Mouse (Mus musculus): ENCODE results near the gene Bpifa3. TPM values are rescaled to one million over a fixed set of nuclear protein-coding genes. Genes with fewer than 3 reads are reported as not detected.

The Bpifa3 gene
- not detected in 2 replicates for polyA plus RNA-seq (2015; fragmentation: Nextera tagmentation; extraction: Ambion mirVana)

- no peaks in the 10 kb centered on the region for H3K27me3 ChIP-seq (replicated peaks; ENCODE audit: control insufficient read depth, insufficient read depth, low read length)
- 72% methylated on average over 2 of the region's 2 CpGs for WGBS
- no peak within 1 kb of the TSS for H3K27ac ChIP-seq (ENCODE audit: low read length)
- no peaks in the 10 kb centered on the region for H3K9me3 ChIP-seq (ENCODE audit: control insufficient read depth, low read length)
- no peaks in the 10 kb centered on the region for H3K4me1 ChIP-seq (ENCODE audit: control insufficient read depth, insufficient read depth, low read length)
- H3K9ac ChIP-seq (ENCODE audit: low read depth, low read length) = no peak within 1 kb of the TSS
- ATAC-seq = no peak
- no peak within 1 kb of the TSS for H3K4me3 ChIP-seq (ENCODE audit: low read length)
- H3K36me3 ChIP-seq (ENCODE audit: control insufficient read depth, insufficient read depth, low read length) = no peaks in the 10 kb centered on the region
- H3K4me2 ChIP-seq (ENCODE audit: low read depth, low read length) = no peak within 1 kb of the TSS
These were observed at the start of gene Bpifa3 for GRCm38 (mm10) chr2:154130120-154130519. Gene Bpifa3, plus strand, starts transcription at chr2:154130336.

GRCm38 (mm10) chr2:154097734-154098133 is 32.4 kb upstream of the Bpifa3 start:
- Histone ChIP-seq H3K9me3 (ENCODE audit: control insufficient read depth, low read length) (no peaks in the 10 kb centered on the region), H3K27ac (ENCODE audit: low read length) (no peak overlapping the region), H3K27me3 (replicated peaks; ENCODE audit: control insufficient read depth, insufficient read depth, low read length) (no peaks in the 10 kb centered on the region), H3K4me2 (ENCODE audit: low read depth, low read length) (no peak overlapping the region), H3K4me3 (ENCODE audit: low read length) (no peak overlapping the region), H3K9ac (ENCODE audit: low read depth, low read length) (no peak overlapping the region), H3K4me1 (ENCODE audit: control insufficient read depth, insufficient read depth, low read length) (no peaks in the 10 kb centered on the region), H3K36me3 (ENCODE audit: control insufficient read depth, insufficient read depth, low read length) (no peaks in the 10 kb centered on the region)
- 49% methylated on average over 1 of the region's 1 CpGs for WGBS
- ATAC-seq = no peak

- no peak overlapping the region for H3K9ac ChIP-seq (ENCODE audit: low read depth, low read length)
- ATAC-seq = no peak
- no peaks in the 10 kb centered on the region for H3K9me3 ChIP-seq (ENCODE audit: control insufficient read depth, low read length)
- no peak overlapping the region for H3K4me2 ChIP-seq (ENCODE audit: low read depth, low read length)
- no peak overlapping the region for H3K4me3 ChIP-seq (ENCODE audit: low read length)
- H3K27ac ChIP-seq (ENCODE audit: low read length) = no peak overlapping the region
- H3K27me3 ChIP-seq (replicated peaks; ENCODE audit: control insufficient read depth, insufficient read depth, low read length) = no peaks in the 10 kb centered on the region
- WGBS = 82% methylated on average over 3 of the region's 3 CpGs
- H3K36me3 ChIP-seq (ENCODE audit: control insufficient read depth, insufficient read depth, low read length) = no peaks in the 10 kb centered on the region
- H3K4me1 ChIP-seq (ENCODE audit: control insufficient read depth, insufficient read depth, low read length) = no peaks in the 10 kb centered on the region
These were observed 12.8 kb upstream of the Bpifa3 start for GRCm38 (mm10) chr2:154117381-154117780.

GRCm38 (mm10) chr2:154142580-154142979 is 12.4 kb downstream of the Bpifa3 start, which contains the start of gene Bpifa1:
Gene Bpifa1, plus strand, starts transcription at chr2:154142880.
- Histone ChIP-seq H3K9me3 (ENCODE audit: control insufficient read depth, low read length) (no peaks in the 10 kb centered on the region), H3K27ac (ENCODE audit: low read length) (no peak within 1 kb of the TSS), H3K4me2 (ENCODE audit: low read depth, low read length) (no peak within 1 kb of the TSS), H3K9ac (ENCODE audit: low read depth, low read length) (no peak within 1 kb of the TSS), H3K36me3 (ENCODE audit: control insufficient read depth, insufficient read depth, low read length) (no peaks in the 10 kb centered on the region), H3K27me3 (replicated peaks; ENCODE audit: control insufficient read depth, insufficient read depth, low read length) (no peaks in the 10 kb centered on the region), H3K4me3 (ENCODE audit: low read length) (no peak within 1 kb of the TSS), H3K4me1 (ENCODE audit: control insufficient read depth, insufficient read depth, low read length) (no peaks in the 10 kb centered on the region)
- WGBS = 83% methylated on average over 4 of the region's 4 CpGs
- ATAC-seq = no peak

DNA sequence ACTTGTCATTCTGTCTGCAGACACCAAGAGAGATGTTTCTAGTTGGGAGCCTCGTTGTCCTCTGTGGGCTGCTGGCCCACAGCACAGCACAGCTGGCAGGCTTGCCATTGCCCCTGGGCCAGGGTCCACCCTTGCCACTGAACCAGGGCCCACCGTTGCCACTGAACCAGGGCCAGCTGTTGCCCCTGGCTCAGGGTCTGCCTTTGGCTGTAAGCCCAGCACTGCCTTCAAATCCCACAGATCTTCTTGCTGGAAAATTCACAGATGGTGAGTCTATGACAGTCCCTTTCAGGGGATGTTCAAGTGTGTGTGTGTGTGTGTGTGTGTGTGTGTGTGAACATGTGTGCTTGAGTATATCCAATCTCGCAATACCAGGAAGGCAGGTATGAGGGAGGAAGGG is 13.6 kb downstream of the Bpifa3 start:
- H3K9ac ChIP-seq (ENCODE audit: low read depth, low read length) = no peak overlapping the region
- WGBS = 68% methylated on average over 3 of the region's 3 CpGs
- H3K36me3 ChIP-seq (ENCODE audit: control insufficient read depth, insufficient read depth, low read length) = no peaks in the 10 kb centered on the region
- H3K4me3 ChIP-seq (ENCODE audit: low read length) = no peak overlapping the region
- H3K27me3 ChIP-seq (replicated peaks; ENCODE audit: control insufficient read depth, insufficient read depth, low read length) = no peaks in the 10 kb centered on the region
- ATAC-seq = no peak
- H3K27ac ChIP-seq (ENCODE audit: low read length) = no peak overlapping the region
- no peaks in the 10 kb centered on the region for H3K4me1 ChIP-seq (ENCODE audit: control insufficient read depth, insufficient read depth, low read length)
- no peaks in the 10 kb centered on the region for H3K9me3 ChIP-seq (ENCODE audit: control insufficient read depth, low read length)
- H3K4me2 ChIP-seq (ENCODE audit: low read depth, low read length) = no peak overlapping the region

DNA sequence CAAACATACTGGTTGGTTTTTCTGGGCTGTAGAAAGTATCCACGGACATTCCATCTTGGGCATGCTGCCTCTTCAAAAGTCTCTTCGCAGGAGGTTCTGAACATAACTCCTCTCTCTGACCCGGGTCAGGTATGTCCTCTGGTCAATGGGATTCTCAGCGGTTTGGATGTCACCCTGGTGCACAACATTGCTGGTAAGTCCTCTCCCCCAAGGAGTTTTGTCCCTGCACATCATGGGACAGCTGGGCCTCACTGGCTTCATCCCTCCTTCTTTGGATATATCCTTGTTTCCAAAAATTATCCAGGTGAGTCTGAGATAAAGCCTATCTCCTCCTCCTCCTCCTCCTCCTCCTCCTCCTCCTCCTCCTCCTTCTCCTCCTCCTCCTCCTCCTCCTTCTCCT is 17.4 kb downstream of the Bpifa3 start:
- Histone ChIP-seq H3K27me3 (replicated peaks; ENCODE audit: control insufficient read depth, insufficient read depth, low read length) (no peaks in the 10 kb centered on the region), H3K4me3 (ENCODE audit: low read length) (no peak overlapping the region), H3K36me3 (ENCODE audit: control insufficient read depth, insufficient read depth, low read length) (no peaks in the 10 kb centered on the region), H3K27ac (ENCODE audit: low read length) (no peak overlapping the region), H3K4me2 (ENCODE audit: low read depth, low read length) (no peak overlapping the region), H3K9me3 (ENCODE audit: control insufficient read depth, low read length) (no peaks in the 10 kb centered on the region), H3K4me1 (ENCODE audit: control insufficient read depth, insufficient read depth, low read length) (no peaks in the 10 kb centered on the region), H3K9ac (ENCODE audit: low read depth, low read length) (no peak overlapping the region)
- no peak for ATAC-seq
- 83% methylated on average over 4 of the region's 4 CpGs for WGBS

GRCm38 (mm10) chr2:154158433-154158832 is 28.3 kb downstream of the Bpifa3 start:
- Histone ChIP-seq H3K9ac (ENCODE audit: low read depth, low read length) (no peak overlapping the region), H3K4me3 (ENCODE audit: low read length) (no peak overlapping the region), H3K9me3 (ENCODE audit: control insufficient read depth, low read length) (no peaks in the 10 kb centered on the region), H3K27ac (ENCODE audit: low read length) (no peak overlapping the region), H3K36me3 (ENCODE audit: control insufficient read depth, insufficient read depth, low read length) (no peaks in the 10 kb centered on the region), H3K4me1 (ENCODE audit: control insufficient read depth, insufficient read depth, low read length) (no peaks in the 10 kb centered on the region), H3K27me3 (replicated peaks; ENCODE audit: control insufficient read depth, insufficient read depth, low read length) (no peaks in the 10 kb centered on the region), H3K4me2 (ENCODE audit: low read depth, low read length) (no peak overlapping the region)
- 32% methylated on average over 3 of the region's 3 CpGs for WGBS
- ATAC-seq = no peak

- ATAC-seq = no peak
- H3K9me3 ChIP-seq (ENCODE audit: control insufficient read depth, low read length) = no peaks in the 10 kb centered on the region
These were observed 32.2 kb downstream of the Bpifa3 start, which contains the start of gene Bpifa5 for GRCm38 (mm10) chr2:154162307-154162706. Gene Bpifa5, plus strand, starts transcription at chr2:154162607.

GRCm38 (mm10) chr2:154163306-154163705 is 33.2 kb downstream of the Bpifa3 start:
- Histone ChIP-seq H3K27ac (ENCODE audit: low read length) (no peak overlapping the region), H3K36me3 (ENCODE audit: control insufficient read depth, insufficient read depth, low read length) (no peaks in the 10 kb centered on the region), H3K4me1 (ENCODE audit: control insufficient read depth, insufficient read depth, low read length) (no peaks in the 10 kb centered on the region), H3K4me3 (ENCODE audit: low read length) (no peak overlapping the region), H3K9ac (ENCODE audit: low read depth, low read length) (no peak overlapping the region), H3K4me2 (ENCODE audit: low read depth, low read length) (no peak overlapping the region), H3K9me3 (ENCODE audit: control insufficient read depth, low read length) (no peaks in the 10 kb centered on the region), H3K27me3 (replicated peaks; ENCODE audit: control insufficient read depth, insufficient read depth, low read length) (no peaks in the 10 kb centered on the region)
- ATAC-seq = no peak
- WGBS = 88% methylated on average over 5 of the region's 5 CpGs

More at GRCm38 (mm10) chr2:154162307-154162706, 32.2 kb downstream of the Bpifa3 start, which contains the start of gene Bpifa5:
- Histone ChIP-seq H3K4me3 (ENCODE audit: low read length) (no peak within 1 kb of the TSS), H3K27me3 (replicated peaks; ENCODE audit: control insufficient read depth, insufficient read depth, low read length) (no peaks in the 10 kb centered on the region), H3K4me1 (ENCODE audit: control insufficient read depth, insufficient read depth, low read length) (no peaks in the 10 kb centered on the region), H3K36me3 (ENCODE audit: control insufficient read depth, insufficient read depth, low read length) (no peaks in the 10 kb centered on the region), H3K27ac (ENCODE audit: low read length) (no peak within 1 kb of the TSS), H3K9ac (ENCODE audit: low read depth, low read length) (no peak within 1 kb of the TSS), H3K4me2 (ENCODE audit: low read depth, low read length) (no peak within 1 kb of the TSS)
- 76% methylated on average over 8 of the region's 8 CpGs for WGBS

DNA sequence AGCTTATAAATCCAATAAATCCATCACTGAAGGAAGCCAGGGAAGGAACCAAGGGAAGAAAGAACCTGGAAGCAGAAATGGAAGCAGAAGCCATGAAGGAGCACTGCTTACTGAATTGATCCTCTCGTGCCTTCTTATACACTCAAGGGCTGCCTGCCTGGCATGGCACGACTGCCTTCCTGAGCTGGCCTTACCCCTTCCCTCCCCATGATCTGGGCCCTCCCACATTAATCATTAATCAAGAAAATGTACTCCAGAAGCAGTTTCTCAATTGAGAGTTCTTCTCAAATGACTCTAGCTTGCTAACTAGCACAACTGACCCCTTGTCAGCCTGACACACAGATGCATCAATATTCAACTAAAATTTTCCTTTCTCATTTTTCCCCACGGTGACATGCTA is 39.0 kb downstream of the Bpifa3 start:
- Histone ChIP-seq H3K9ac (ENCODE audit: low read depth, low read length) (no peak overlapping the region), H3K4me3 (ENCODE audit: low read length) (no peak overlapping the region), H3K27me3 (replicated peaks; ENCODE audit: control insufficient read depth, insufficient read depth, low read length) (no peaks in the 10 kb centered on the region), H3K27ac (ENCODE audit: low read length) (no peak overlapping the region), H3K36me3 (ENCODE audit: control insufficient read depth, insufficient read depth, low read length) (no peaks in the 10 kb centered on the region), H3K4me1 (ENCODE audit: control insufficient read depth, insufficient read depth, low read length) (no peaks in the 10 kb centered on the region), H3K9me3 (ENCODE audit: control insufficient read depth, low read length) (no peaks in the 10 kb centered on the region), H3K4me2 (ENCODE audit: low read depth, low read length) (no peak overlapping the region)
- no peak for ATAC-seq
- 39% methylated on average over 3 of the region's 3 CpGs for WGBS

All from intestine, embryonic 16.5 days (tissue).